Mouse (Mus musculus) lung, postnatal 0 days (tissue): ENCODE measurements around the gene Gm3476. TPM values are rescaled to one million over a fixed set of nuclear protein-coding genes. Genes with fewer than 3 reads are reported as not detected.
A peak's percentile ranks its signal among the peaks of the same experiment; 100 is the strongest.
"Not testable (repeated sequence)": the region's sequence is repeated elsewhere in the genome, so short reads cannot be mapped to it uniquely, and the experiment has no call there.

Experiments
- ATAC-seq: fragments of 200-750 bp; cut with Nextera tagmentation; 2 replicates; pipeline ENCODE4 v1.8.0; 2017; ENCODE audit warnings: moderate library complexity
- DNase-seq: peaks from one replicate; pipeline ENCODE4 v3.0.0-alpha.2; 2016; ENCODE audit warnings: low spot score
- H3K27ac ChIP-seq: fragments of 300-500 bp; sonication (generic); 2 replicates; pipeline ENCODE4 v1.5.1; 2014; ENCODE audit warnings: antibody characterized with exemption, mild to moderate bottlenecking, low read length, mixed read lengths
- H3K27me3 ChIP-seq: fragments of 300-500 bp; sonication (generic); replicated peaks from 2 replicates; pipeline ENCODE4 v1.6.1; 2014; ENCODE audit warnings: low read length, mixed read lengths; ENCODE audit not compliant: insufficient read depth
- H3K36me3 ChIP-seq: fragments of 300-500 bp; sonication (generic); 2 replicates; pipeline ENCODE4 v1.6.1; 2014; ENCODE audit warnings: low read length, mixed read lengths; ENCODE audit not compliant: insufficient read depth
- H3K4me1 ChIP-seq: fragments of 300-500 bp; sonication (generic); 2 replicates; pipeline ENCODE4 v1.6.1; 2014; ENCODE audit warnings: antibody characterized with exemption, low read depth, low read length, mixed read lengths; ENCODE audit not compliant: insufficient read depth
- H3K4me2 ChIP-seq: fragments of 300-500 bp; sonication (generic); replicated peaks from 2 replicates; pipeline ENCODE4 v1.6.1; 2014; ENCODE audit warnings: low read depth, mild to moderate bottlenecking, low read length, moderate library complexity, mixed read lengths
- H3K4me3 ChIP-seq: fragments of 300-500 bp; sonication (generic); 2 replicates; pipeline ENCODE4 v1.5.1; 2014; ENCODE audit warnings: low read depth, low read length
- H3K9ac ChIP-seq: fragments of 300-500 bp; sonication (generic); replicated peaks from 2 replicates; pipeline ENCODE4 v1.6.1; 2014; ENCODE audit warnings: low read depth, mild to moderate bottlenecking
- H3K9me3 ChIP-seq: fragments of 300-500 bp; sonication (generic); 2 replicates; pipeline ENCODE4 v1.6.1; 2016; ENCODE audit warnings: low read length, mixed read lengths
- CTCF ChIP-seq: IDR thresholded peaks from 2 replicates; pipeline ENCODE4 v1.5.1; 2016; ENCODE audit warnings: antibody characterized with exemption, mild to moderate bottlenecking
- WGBS: fragments of 180-500 bp; shearing (Covaris S2); extraction: QIAGEN DNeasy Blood & Tissue Kit; methylation state at CpG from one replicate; pipeline ENCODE4 v1.1.7; 2014; 5-methylcytosine and 5-hydroxymethylcytosine counted together
- polyA plus RNA-seq: library from polyadenylated mRNA; unstranded; fragments of >200 nt; fragmentation: Nextera tagmentation; extraction: Ambion mirVana; gene quantifications from 2 replicates; pipeline ENCODE4 v1.2.1, GENCODE M21; 2015

The Gm3476 gene
- polyA plus RNA-seq: not detected in 2 replicates

- not testable (repeated sequence) for H3K4me3 ChIP-seq, H3K4me2 ChIP-seq, H3K4me1 ChIP-seq, DNase-seq, H3K27ac ChIP-seq, ATAC-seq, H3K36me3 ChIP-seq, H3K27me3 ChIP-seq, H3K9me3 ChIP-seq, H3K9ac ChIP-seq
- WGBS: no CpG with 5 or more reads among the region's 1 CpGs
These were observed at the start of gene Gm3476 for GRCm38 (mm10) chr14:6125707-6126106. Gene Gm3476 (minus strand): TSS chr14:6125807.

- not testable (repeated sequence) for H3K9me3 ChIP-seq, H3K9ac ChIP-seq, H3K27me3 ChIP-seq, H3K4me3 ChIP-seq, H3K27ac ChIP-seq, ATAC-seq, H3K36me3 ChIP-seq, H3K4me1 ChIP-seq, DNase-seq, H3K4me2 ChIP-seq
- WGBS: 85% methylated on average over 4 of the region's 9 CpGs
These were observed 37.9 kb upstream of the Gm3476 start for GRCm38 (mm10) chr14:6163538-6163937.

GRCm38 (mm10) chr14:6161085-6161484, 35.5 kb upstream of the Gm3476 start:
- H3K9ac ChIP-seq, H3K4me2 ChIP-seq, H3K4me1 ChIP-seq, ATAC-seq, H3K9me3 ChIP-seq, H3K36me3 ChIP-seq, H3K4me3 ChIP-seq, H3K27me3 ChIP-seq, H3K27ac ChIP-seq: not testable (repeated sequence)
- 86% methylated on average over 1 of the region's 1 CpGs for WGBS
- DNase-seq: peak; percentile 1

GRCm38 (mm10) chr14:6108272-6108925, 17.2 kb downstream of the Gm3476 start, which contains the start of gene Gm3468:
Gene Gm3468 (minus strand): TSS chr14:6108665.
- not testable (repeated sequence) for H3K4me1 ChIP-seq, H3K9ac ChIP-seq, H3K27me3 ChIP-seq, H3K4me3 ChIP-seq, H3K27ac ChIP-seq, H3K9me3 ChIP-seq, H3K36me3 ChIP-seq
- 1% methylated on average over 21 of the region's 51 CpGs for WGBS
- DNase-seq (peak; percentile 39), ATAC-seq (peak; percentile 78)
- peak; percentile 71 for TF ChIP-seq CTCF
- H3K4me2 ChIP-seq: peak within 1 kb of the TSS; percentile 36

- H3K4me3 ChIP-seq, ATAC-seq, DNase-seq, H3K36me3 ChIP-seq, H3K4me2 ChIP-seq, H3K27ac ChIP-seq, H3K9ac ChIP-seq, H3K27me3 ChIP-seq, H3K4me1 ChIP-seq, H3K9me3 ChIP-seq: not testable (repeated sequence)
- 7% methylated on average over 8 of the region's 9 CpGs for WGBS
- TF ChIP-seq CTCF: peak; percentile 36
These were observed 18.1 kb downstream of the Gm3476 start for GRCm38 (mm10) chr14:6107500-6107899.

GRCm38 (mm10) chr14:6093842-6094241, 31.8 kb downstream of the Gm3476 start, which contains the start of gene Gm8206:
Gene Gm8206 (minus strand): TSS chr14:6093942.
- not testable (repeated sequence) for H3K4me1 ChIP-seq, H3K9me3 ChIP-seq, H3K4me2 ChIP-seq, H3K36me3 ChIP-seq, H3K27me3 ChIP-seq, H3K9ac ChIP-seq, H3K27ac ChIP-seq, DNase-seq, H3K4me3 ChIP-seq, ATAC-seq
- 76% methylated on average over 2 of the region's 3 CpGs for WGBS

GRCm38 (mm10) chr14:6058167-6058566, 67.4 kb downstream of the Gm3476 start, which contains the start of gene Gm6337:
Gene Gm6337 (minus strand): TSS chr14:6058267.
- WGBS: 73% methylated on average over 2 of the region's 4 CpGs
- not testable (repeated sequence) for ATAC-seq, H3K4me2 ChIP-seq, H3K4me1 ChIP-seq, H3K4me3 ChIP-seq, DNase-seq, H3K36me3 ChIP-seq, H3K9ac ChIP-seq, H3K9me3 ChIP-seq, H3K27ac ChIP-seq, H3K27me3 ChIP-seq

Other genes with a start within 250 kb of the Gm3476 start
- gene Gm8237, start 245.4 kb downstream of the Gm3476 start, polyA plus RNA-seq: 0.10 and 0.47 TPM in 2 replicates
- gene Gm3248, start 164.1 kb downstream of the Gm3476 start, polyA plus RNA-seq: 0.36 and 0.46 TPM in 2 replicates
- gene Gm3453, start 146.7 kb downstream of the Gm3476 start, polyA plus RNA-seq: not detected in 2 replicates
- not detected in 2 replicates for gene Gm6337, start 67.5 kb downstream of the Gm3476 start, polyA plus RNA-seq
- 0.43 and 0.47 TPM in 2 replicates for gene Gm8206, start 31.9 kb downstream of the Gm3476 start, polyA plus RNA-seq
- gene Gm3468, start 17.1 kb downstream of the Gm3476 start, polyA plus RNA-seq: 0.30 and 0.58 TPM in 2 replicates
- gene Gm21560, start 93.5 kb upstream of the Gm3476 start, polyA plus RNA-seq: not detected in 2 replicates
- 0.19 and 0.39 TPM in 2 replicates for gene Gm3411, start 161.4 kb upstream of the Gm3476 start, polyA plus RNA-seq
- gene Gm21103, start 179.0 kb upstream of the Gm3476 start, polyA plus RNA-seq: not detected in 2 replicates
- gene Gm3618, start 217.9 kb upstream of the Gm3476 start, polyA plus RNA-seq: not detected in 2 replicates